Mouse (Mus musculus): Measurements from ENCODE around the gene Rtf1. TPM values are rescaled to one million over a fixed set of nuclear protein-coding genes. Genes with fewer than 3 reads are reported as not detected.
A peak's percentile ranks its signal among the peaks of the same experiment; 100 is the strongest.

Gene Rtf1
- polyA plus RNA-seq, 1 experiment: 5.3 TPM

DNA sequence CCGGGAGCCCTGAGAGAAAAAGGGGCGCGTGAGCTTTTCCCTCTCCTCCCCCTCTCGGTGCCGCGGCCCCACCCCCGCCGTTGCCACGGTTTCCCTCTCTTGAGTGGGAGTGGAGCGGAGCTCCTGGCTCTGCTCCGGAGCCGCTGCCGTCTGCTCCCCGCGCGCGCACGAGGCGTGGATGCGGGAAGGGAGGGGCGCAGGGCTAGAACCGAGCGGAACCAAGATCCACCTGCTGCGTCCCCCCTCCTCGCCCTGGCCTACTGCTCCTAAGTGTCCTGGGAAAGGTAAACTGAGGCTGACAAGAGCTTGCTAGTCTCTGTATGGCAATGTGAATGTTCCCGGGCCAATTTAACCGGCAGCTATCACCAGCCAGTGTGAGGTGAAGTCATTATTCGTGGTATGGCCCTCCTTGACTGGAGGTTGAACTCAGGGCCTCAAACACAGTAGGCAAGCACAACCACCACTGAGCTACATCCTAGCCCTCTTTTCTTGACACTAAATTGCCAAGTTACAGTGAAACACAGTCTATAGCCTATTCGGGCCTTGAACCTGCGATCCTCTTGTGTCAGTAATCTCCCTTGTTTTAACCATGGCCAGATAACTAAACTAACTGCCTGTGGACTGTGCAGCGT is 68.4 kb downstream of the Rtf1 start:
- peak overlapping the region; percentile 77 for H3K4me3 ChIP-seq (replicated peaks)
- no peaks in the 10 kb centered on the region for H3K36me3 ChIP-seq (ENCODE audit: control insufficient read depth)
- H3K27me3 ChIP-seq (ENCODE audit: control insufficient read depth): peaks cover 80% of the 10 kb centered on the region
- no peaks in the 10 kb centered on the region; the same call in 1 of the 2 replicates for H3K9me3 ChIP-seq (ENCODE audit: control insufficient read depth, low read length)
- no peak for TF ChIP-seq GATA1 (IDR thresholded peaks at IDR 0.05; ENCODE audit: low read length)
- no peak for TF ChIP-seq TAL1 (IDR thresholded peaks at IDR 0.05; ENCODE audit: low read length)
- H3K4me1 ChIP-seq (ENCODE audit: control insufficient read depth): peaks cover 41% of the 10 kb centered on the region

- H3K4me1 ChIP-seq (ENCODE audit: control insufficient read depth): peaks cover 41% of the 10 kb centered on the region
- peak overlapping the region; percentile 77 for H3K4me3 ChIP-seq (replicated peaks)
Measured at GRCm38 (mm10) chr2:119743808-119744162, 68.9 kb downstream of the Rtf1 start.

GRCm38 (mm10) chr2:119744163-119745111 is 69.6 kb downstream of the Rtf1 start:
- H3K36me3 ChIP-seq (ENCODE audit: control insufficient read depth): no peaks in the 10 kb centered on the region; the same call in 1 of the 2 replicates
- H3K9me3 ChIP-seq (ENCODE audit: control insufficient read depth, low read length): no peaks in the 10 kb centered on the region; the same call in 1 of the 2 replicates
- peak overlapping the region; percentile 77 for H3K4me3 ChIP-seq (replicated peaks)
- H3K27me3 ChIP-seq (ENCODE audit: control insufficient read depth): peaks cover 79% of the 10 kb centered on the region
- peaks cover 41% of the 10 kb centered on the region for H3K4me1 ChIP-seq (ENCODE audit: control insufficient read depth)
- TF ChIP-seq GATA1 (IDR thresholded peaks at IDR 0.05; ENCODE audit: low read length): no peak
- TF ChIP-seq TAL1 (IDR thresholded peaks at IDR 0.05; ENCODE audit: low read length): no peak

More at GRCm38 (mm10) chr2:119743808-119744162, 68.9 kb downstream of the Rtf1 start:
- Histone ChIP-seq H3K27me3 (ENCODE audit: control insufficient read depth) (peaks cover 76% of the 10 kb centered on the region), H3K36me3 (ENCODE audit: control insufficient read depth) (no peaks in the 10 kb centered on the region), H3K9me3 (ENCODE audit: control insufficient read depth, low read length) (no peaks in the 10 kb centered on the region; the same call in 1 of the 2 replicates)
- TF ChIP-seq TAL1 (IDR thresholded peaks at IDR 0.05; ENCODE audit: low read length): no peak
- no peak for TF ChIP-seq GATA1 (IDR thresholded peaks at IDR 0.05; ENCODE audit: low read length)

DNA sequence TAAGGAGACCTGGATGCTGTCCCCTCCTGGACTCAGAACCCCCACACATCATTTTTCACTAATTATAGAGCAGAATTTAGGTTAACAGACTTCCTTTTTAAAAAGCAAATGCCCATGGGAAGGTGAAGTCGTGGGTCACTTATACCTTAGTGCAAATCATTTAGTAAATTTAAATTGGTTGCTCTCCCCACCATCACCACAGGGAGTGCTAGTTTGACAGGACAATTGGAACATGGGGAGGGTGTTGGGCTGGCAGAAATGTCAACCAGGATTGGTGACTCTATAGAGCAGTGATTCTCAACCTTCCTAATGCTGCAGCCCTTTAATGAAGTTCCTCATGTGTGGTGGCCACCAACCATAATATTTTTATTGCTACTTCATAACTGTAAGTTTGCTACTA is 70.4 kb downstream of the Rtf1 start:
- Histone ChIP-seq H3K9me3 (ENCODE audit: control insufficient read depth, low read length) (no peaks in the 10 kb centered on the region; the same call in 1 of the 2 replicates), H3K36me3 (ENCODE audit: control insufficient read depth) (no peaks in the 10 kb centered on the region; the same call in 1 of the 2 replicates), H3K27me3 (ENCODE audit: control insufficient read depth) (peaks cover 84% of the 10 kb centered on the region), H3K4me3 (replicated peaks) (no peak overlapping the region), H3K4me1 (ENCODE audit: control insufficient read depth) (peaks cover 41% of the 10 kb centered on the region)
- no peak for TF ChIP-seq TAL1 (IDR thresholded peaks at IDR 0.05; ENCODE audit: low read length)
- no peak for TF ChIP-seq GATA1 (IDR thresholded peaks at IDR 0.05; ENCODE audit: low read length)

DNA sequence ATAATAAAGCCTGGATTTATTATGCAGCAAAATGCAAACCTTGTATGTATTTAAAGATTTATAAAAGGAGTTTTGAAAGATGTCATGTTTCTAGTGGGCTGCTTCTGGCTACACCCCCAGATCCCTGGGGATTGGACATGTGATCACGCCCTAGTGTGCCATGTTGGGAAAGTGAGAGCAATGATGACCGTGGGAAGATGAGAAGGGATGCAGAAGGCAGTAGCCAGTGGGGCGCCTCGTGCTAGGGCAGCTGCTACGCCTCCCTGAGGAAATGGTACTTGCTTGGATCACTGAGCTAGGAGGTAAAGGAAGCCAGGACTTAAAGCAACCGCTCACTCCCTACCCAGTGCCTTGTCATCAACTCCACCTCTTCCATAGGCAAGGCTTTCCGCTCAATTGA is 72.7 kb downstream of the Rtf1 start:
- no peak for TF ChIP-seq TAL1 (IDR thresholded peaks at IDR 0.05; ENCODE audit: low read length)
- no peak for TF ChIP-seq GATA1 (IDR thresholded peaks at IDR 0.05; ENCODE audit: low read length)
- peaks cover 26% of the 10 kb centered on the region for H3K4me1 ChIP-seq (ENCODE audit: control insufficient read depth)
- H3K36me3 ChIP-seq (ENCODE audit: control insufficient read depth): no peaks in the 10 kb centered on the region; the same call in 1 of the 2 replicates
- H3K27me3 ChIP-seq (ENCODE audit: control insufficient read depth): peaks cover 82% of the 10 kb centered on the region
- no peak overlapping the region for H3K4me3 ChIP-seq (replicated peaks)
- no peaks in the 10 kb centered on the region; the same call in 1 of the 2 replicates for H3K9me3 ChIP-seq (ENCODE audit: control insufficient read depth, low read length)

DNA sequence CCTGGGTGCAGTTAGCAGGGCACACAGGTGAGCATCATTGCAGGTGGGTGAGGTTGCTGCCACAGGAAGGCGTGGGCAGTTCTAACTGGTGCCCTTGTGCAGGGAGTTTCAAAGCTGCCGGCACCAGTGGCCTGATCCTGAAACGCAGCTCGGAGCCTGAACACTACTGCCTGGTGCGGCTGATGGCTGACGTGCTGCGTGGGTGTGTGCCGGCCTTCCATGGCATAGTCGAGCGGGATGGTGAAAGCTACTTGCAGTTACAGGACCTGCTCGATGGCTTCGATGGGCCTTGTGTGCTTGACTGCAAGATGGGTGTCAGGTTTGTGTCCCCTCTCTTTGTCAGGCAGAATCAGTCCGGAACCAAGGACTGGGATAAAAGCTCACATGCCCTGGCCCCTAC is 74.4 kb downstream of the Rtf1 start:
- no peaks in the 10 kb centered on the region for H3K9me3 ChIP-seq (ENCODE audit: control insufficient read depth, low read length)
- H3K4me3 ChIP-seq (replicated peaks): no peak overlapping the region
- peaks cover 9% of the 10 kb centered on the region for H3K4me1 ChIP-seq (ENCODE audit: control insufficient read depth)
- no peaks in the 10 kb centered on the region; the same call in 1 of the 2 replicates for H3K36me3 ChIP-seq (ENCODE audit: control insufficient read depth)
- peaks cover 82% of the 10 kb centered on the region for H3K27me3 ChIP-seq (ENCODE audit: control insufficient read depth)
- TF ChIP-seq GATA1 (IDR thresholded peaks at IDR 0.05; ENCODE audit: low read length) (no peak), TAL1 (IDR thresholded peaks at IDR 0.05; ENCODE audit: low read length) (no peak)

GRCm38 (mm10) chr2:119757601-119758100 is 82.8 kb downstream of the Rtf1 start:
- Histone ChIP-seq H3K4me3 (replicated peaks) (peak overlapping the region; percentile 42), H3K36me3 (ENCODE audit: control insufficient read depth) (no peaks in the 10 kb centered on the region)

DNA sequence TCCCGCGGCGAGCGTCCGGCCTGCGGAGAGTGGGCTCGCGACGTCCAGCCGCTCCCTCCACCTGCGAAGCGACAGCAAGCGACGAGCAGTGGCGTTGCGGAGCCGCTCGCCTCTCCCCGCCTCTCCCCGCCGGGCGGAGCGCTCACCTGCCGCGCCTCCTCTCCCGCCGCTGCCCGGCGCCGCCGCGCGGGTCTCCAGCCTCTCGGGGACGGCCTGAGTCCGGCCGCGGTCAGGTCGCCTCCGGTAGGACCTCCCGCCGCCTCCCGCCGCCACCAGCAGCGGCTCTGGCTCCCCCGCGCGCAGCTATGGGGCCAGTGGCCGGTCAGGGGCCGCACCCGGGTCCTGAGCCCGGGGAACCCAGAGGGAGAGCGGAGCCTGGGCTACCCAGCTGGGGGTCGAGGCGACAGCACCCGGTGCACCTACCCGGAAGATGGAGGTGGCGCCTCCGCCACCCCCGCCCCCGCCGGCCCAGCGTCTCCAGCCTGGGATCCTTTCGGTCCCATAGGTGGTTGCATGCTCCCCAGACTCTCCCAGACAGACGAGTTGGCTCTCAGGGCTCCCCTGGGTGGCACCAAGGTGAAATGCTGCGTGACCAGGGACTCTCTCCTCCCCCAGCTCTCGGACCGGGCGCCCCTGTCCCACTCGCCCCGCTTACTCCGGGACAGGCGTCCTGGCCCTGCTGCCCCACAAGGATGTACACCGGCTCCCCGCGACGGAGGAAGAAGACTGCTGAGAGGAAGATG is 83.4 kb downstream of the Rtf1 start:
- Histone ChIP-seq H3K9me3 (ENCODE audit: control insufficient read depth, low read length) (peaks cover 12% of the 10 kb centered on the region; the same call in 1 of the 2 replicates), H3K4me3 (replicated peaks) (peak overlapping the region; percentile 42), H3K4me1 (ENCODE audit: control insufficient read depth) (peaks cover 8% of the 10 kb centered on the region), H3K36me3 (ENCODE audit: control insufficient read depth) (no peaks in the 10 kb centered on the region), H3K27me3 (ENCODE audit: control insufficient read depth) (peaks cover 89% of the 10 kb centered on the region)
- TF ChIP-seq GATA1 (IDR thresholded peaks at IDR 0.05; ENCODE audit: low read length) (no peak), TAL1 (IDR thresholded peaks at IDR 0.05; ENCODE audit: low read length) (no peak)

More at GRCm38 (mm10) chr2:119757601-119758100, 82.8 kb downstream of the Rtf1 start:
- peaks cover 8% of the 10 kb centered on the region for H3K4me1 ChIP-seq (ENCODE audit: control insufficient read depth)
- H3K27me3 ChIP-seq (ENCODE audit: control insufficient read depth): peaks cover 95% of the 10 kb centered on the region
- H3K9me3 ChIP-seq (ENCODE audit: control insufficient read depth, low read length): peaks cover 12% of the 10 kb centered on the region; the same call in 1 of the 2 replicates
- TF ChIP-seq GATA1 (IDR thresholded peaks at IDR 0.05; ENCODE audit: low read length) (no peak), TAL1 (IDR thresholded peaks at IDR 0.05; ENCODE audit: low read length) (no peak)

Measured in erythroblast, embryonic 14.5 days (primary cell).